Mouse (Mus musculus) embryonic fibroblast, embryonic 13.5 days (primary cell): ENCODE data around the gene Rpl21. TPM values are rescaled to one million over a fixed set of nuclear protein-coding genes. Genes with fewer than 3 reads are reported as not detected.

Experiments
- H3K27ac ChIP-seq: 2 replicates; pipeline ENCODE4 v1.5.1; 2012; ENCODE audit warnings: low read length, control low read depth, inconsistent platforms; ENCODE audit not compliant: insufficient read depth
- H3K4me1 ChIP-seq: 2 replicates; pipeline ENCODE4 v1.6.1; 2011; ENCODE audit warnings: low read length; ENCODE audit not compliant: control insufficient read depth, insufficient read depth
- H3K4me3 ChIP-seq: 2 replicates; pipeline ENCODE4 v1.5.1; 2011; ENCODE audit warnings: mild to moderate bottlenecking, control low read depth, low read length; ENCODE audit not compliant: insufficient read depth
- CTCF ChIP-seq: IDR thresholded peaks from 2 replicates; pipeline ENCODE4 v1.5.1; 2011; ENCODE audit warnings: mild to moderate bottlenecking, control low read depth, low read length, moderate library complexity, borderline replicate concordance; ENCODE audit not compliant: insufficient read depth
- POLR2A ChIP-seq: IDR thresholded peaks from 2 replicates; pipeline ENCODE4 v1.6.1; 2011; ENCODE audit warnings: low read depth, mild to moderate bottlenecking, control low read depth, low read length, moderate library complexity
- polyA plus RNA-seq: library from polyadenylated mRNA; stranded (reverse); fragments of >200 nt; gene quantifications from 2 replicates; pipeline ENCODE4 v1.2.4, GENCODE M21; 2011; ENCODE audit warnings: low read depth; ENCODE audit not compliant: missing spikeins, insufficient read length

Rpl21 gene
- polyA plus RNA-seq, 1 experiment: 122 TPM

GRCm38 (mm10) chr5:146829528-146829927 lies 3.2 kb upstream of the Rpl21 start:
- no peaks in the 10 kb centered on the region for H3K4me1 ChIP-seq
- H3K4me3 ChIP-seq: no peak overlapping the region
- no peak for TF ChIP-seq POLR2A
- TF ChIP-seq CTCF: no peak

GRCm38 (mm10) chr5:146832435-146832768 lies 288 bp upstream of the Rpl21 start:
- H3K4me3 ChIP-seq: peak overlapping the region; percentile 9; the same call in 1 of the 2 replicates
- TF ChIP-seq POLR2A (no peak), CTCF (no peak)
- H3K27ac ChIP-seq: no peak overlapping the region
- H3K4me1 ChIP-seq: no peaks in the 10 kb centered on the region

More at GRCm38 (mm10) chr5:146829528-146829927, 3.2 kb upstream of the Rpl21 start:
- H3K27ac ChIP-seq: no peak overlapping the region

GRCm38 (mm10) chr5:146833673-146834201 lies 1.0 kb downstream of the Rpl21 start:
- TF ChIP-seq CTCF (no peak), POLR2A (no peak)
- Histone ChIP-seq H3K4me3 (peak overlapping the region; percentile 99), H3K27ac (peak overlapping the region; percentile 68), H3K4me1 (no peaks in the 10 kb centered on the region)

- Histone ChIP-seq H3K4me3 (peak overlapping the region; percentile 99), H3K4me1 (no peaks in the 10 kb centered on the region), H3K27ac (no peak overlapping the region)
- TF ChIP-seq CTCF: no peak
- no peak for TF ChIP-seq POLR2A
These were observed 2.3 kb downstream of the Rpl21 start for GRCm38 (mm10) chr5:146834959-146835358.

GRCm38 (mm10) chr5:146837967-146838720 lies 5.5 kb downstream of the Rpl21 start:
- no peak overlapping the region for H3K27ac ChIP-seq
- no peak overlapping the region for H3K4me3 ChIP-seq
- H3K4me1 ChIP-seq: no peaks in the 10 kb centered on the region
- no peak for TF ChIP-seq CTCF
- TF ChIP-seq POLR2A: no peak

- no peak overlapping the region for H3K4me3 ChIP-seq
- H3K4me1 ChIP-seq: no peaks in the 10 kb centered on the region
- no peak overlapping the region for H3K27ac ChIP-seq
- no peak for TF ChIP-seq POLR2A
- TF ChIP-seq CTCF: no peak
These were observed 6.4 kb downstream of the Rpl21 start for GRCm38 (mm10) chr5:146838836-146839648.

DNA sequence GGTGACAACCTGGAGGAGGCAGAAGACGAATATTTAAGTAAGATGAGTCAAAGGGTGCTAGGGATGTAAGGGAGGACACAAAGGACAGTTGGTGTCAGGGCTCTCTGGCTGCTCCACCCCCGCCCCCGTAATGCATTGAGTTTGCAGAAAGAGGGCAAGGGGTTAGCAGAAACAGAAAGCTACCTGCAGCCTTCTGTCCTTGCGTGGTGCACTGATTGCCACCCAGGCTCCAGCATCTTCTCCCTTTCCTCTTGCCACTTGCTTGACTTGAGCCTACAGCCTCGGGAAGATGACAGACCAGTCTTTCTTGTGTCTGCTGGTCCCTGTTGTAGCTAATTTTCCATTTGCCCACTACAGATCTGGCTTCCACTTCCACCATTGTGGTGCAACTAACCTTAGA lies 7.1 kb downstream of the Rpl21 start:
- H3K4me3 ChIP-seq: no peak overlapping the region

GRCm38 (mm10) chr5:146840422-146840821 lies 7.7 kb downstream of the Rpl21 start:
- TF ChIP-seq CTCF: no peak
- TF ChIP-seq POLR2A: no peak; the same call in 1 of the 2 replicates
- H3K4me3 ChIP-seq: no peak overlapping the region
- H3K4me1 ChIP-seq: no peaks in the 10 kb centered on the region
- H3K27ac ChIP-seq: no peak overlapping the region

More for the DNA sequence above, 7.1 kb downstream of the Rpl21 start:
- no peaks in the 10 kb centered on the region for H3K4me1 ChIP-seq
- no peak overlapping the region for H3K27ac ChIP-seq
- TF ChIP-seq CTCF (no peak), POLR2A (no peak; the same call in 1 of the 2 replicates)

DNA sequence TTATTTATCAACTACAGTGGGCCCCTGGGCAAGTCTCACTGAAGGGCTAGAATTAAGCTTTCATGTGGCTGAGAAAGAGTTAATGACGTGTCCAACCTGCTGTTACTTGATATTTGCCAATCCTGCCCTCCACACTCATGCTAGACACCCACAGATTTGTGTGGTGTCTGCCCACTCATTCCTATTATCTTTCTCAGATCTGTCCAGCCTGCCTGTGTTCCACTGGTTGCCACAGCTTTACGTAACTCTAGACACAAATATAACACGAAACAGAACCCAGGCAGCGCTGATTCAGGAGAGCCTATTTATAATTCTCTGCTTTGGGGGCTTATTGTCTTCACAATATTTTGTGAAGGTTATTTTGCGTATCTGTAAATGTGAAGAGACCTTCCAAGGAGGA lies 8.6 kb downstream of the Rpl21 start:
- H3K27ac ChIP-seq: no peak overlapping the region
- H3K4me3 ChIP-seq: no peak overlapping the region
- peaks cover 3% of the 10 kb centered on the region; the same call in 1 of the 2 replicates for H3K4me1 ChIP-seq
- TF ChIP-seq CTCF: no peak
- no peak for TF ChIP-seq POLR2A
